Mouse (Mus musculus) liver, adult 2 months (tissue): Measurements from ENCODE around the gene Lrcol1.

ENCODE experiments used
- CTCF ChIP-seq: fragments of 200-500 bp; IDR thresholded peaks from 2 replicates; pipeline ENCODE4 v1.5.1; 2011; ENCODE audit warnings: low read depth, low read length, control low read depth
- POLR2A ChIP-seq: fragments of 200-500 bp; IDR thresholded peaks from 2 replicates; pipeline ENCODE4 v1.6.1; 2011; ENCODE audit warnings: low read length, control low read depth; ENCODE audit not compliant: insufficient read depth; ENCODE audit errors: extremely low read depth

DNA sequence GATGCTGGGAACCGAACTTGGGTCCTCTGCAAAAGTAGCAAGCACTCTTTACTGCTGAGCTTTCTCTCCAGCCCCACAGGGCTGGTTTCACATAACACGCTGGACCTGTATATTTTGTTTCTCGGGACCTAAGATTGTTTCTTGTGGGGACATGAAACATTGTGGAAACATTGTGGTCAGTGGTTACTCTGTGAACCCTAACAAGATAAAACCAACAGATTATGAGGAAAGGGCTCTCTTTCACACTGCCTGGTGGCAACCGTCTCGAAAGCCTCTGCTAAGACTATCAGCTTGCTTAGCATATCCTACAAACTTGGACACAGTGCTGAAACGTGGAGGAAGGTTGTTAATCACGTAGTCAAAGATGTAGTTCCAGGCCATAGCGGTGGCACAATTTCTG, 2.5 kb downstream of the Lrcol1 start:
- TF ChIP-seq POLR2A, result no peak
- TF ChIP-seq CTCF, result no peak
